Mouse (Mus musculus) granulocyte monocyte progenitor cell, adult 5-6 weeks (primary cell): ENCODE results near the gene Orm2. TPM values are rescaled to one million over a fixed set of nuclear protein-coding genes. Genes with fewer than 3 reads are reported as not detected.

Experiments
- ATAC-seq: replicated peaks from 2 replicates; pipeline ENCODE4 v1.8.0; 2016; ENCODE audit warnings: mild to moderate bottlenecking, moderate TSS enrichment, inconsistent platforms; ENCODE audit not compliant: poor library complexity, severe bottlenecking
- total RNA-seq, 2 experiments: library from RNA; stranded (forward) in 1 of 2; stranded (reverse) in 1 of 2; fragments of 200-712, 200-1000 nt in 1 of 2; fragments of >200 nt in 1 of 2; fragmentation: Nextera tagmentation in 1 of 2; gene quantifications; 2 replicates each; pipeline ENCODE4 v1.2.3; 2014 to 2017

Orm2 gene
- total RNA-seq, 2 experiments from 2014 or later = not detected

GRCm38 (mm10) chr4:63403040-63403959, 41.1 kb downstream of the Orm2 start, which contains the start of gene Akna:
Akna (minus strand) TSS chr4:63403354.
- ATAC-seq = peak; percentile 13

- ATAC-seq = no peak
These were observed 42.0 kb downstream of the Orm2 start for GRCm38 (mm10) chr4:63404205-63404604.

GRCm38 (mm10) chr4:63405051-63405450, 42.8 kb downstream of the Orm2 start:
- no peak for ATAC-seq

GRCm38 (mm10) chr4:63405683-63406082, 43.4 kb downstream of the Orm2 start:
- ATAC-seq = no peak

- no peak for ATAC-seq
These were observed 46.0 kb downstream of the Orm2 start for GRCm38 (mm10) chr4:63408247-63408646.

- ATAC-seq = peak; percentile 46
These were observed 46.4 kb downstream of the Orm2 start for GRCm38 (mm10) chr4:63408649-63409048.

- 0 out of 2 replicates have a peak, but pooled peaks have one; percentile 9 for ATAC-seq
These were observed 47.2 kb downstream of the Orm2 start for GRCm38 (mm10) chr4:63409317-63409907.

GRCm38 (mm10) chr4:63409908-63410582, 47.8 kb downstream of the Orm2 start:
- peak; percentile 51 for ATAC-seq

- ATAC-seq = peak; percentile 81
These were observed 48.3 kb downstream of the Orm2 start for GRCm38 (mm10) chr4:63410583-63410934.

GRCm38 (mm10) chr4:63411222-63411621, 49.0 kb downstream of the Orm2 start:
- no peak for ATAC-seq

GRCm38 (mm10) chr4:63414951-63415350, 52.7 kb downstream of the Orm2 start:
- ATAC-seq = no peak

Other genes starting within 250 kb of the Orm2 start
- gene Ambp, start 207.7 kb upstream of the Orm2 start, total RNA-seq (2014; fragmentation: Nextera tagmentation) = not detected in 2 replicates
- gene Ambp, start 207.7 kb upstream of the Orm2 start, total RNA-seq (2017) = not detected in 2 replicates
- gene Kif12, start 190.3 kb upstream of the Orm2 start, total RNA-seq (2014; fragmentation: Nextera tagmentation) = not detected in 2 replicates
- gene Kif12, start 190.3 kb upstream of the Orm2 start, total RNA-seq (2017) = not detected in 2 replicates
- gene Col27a1, start 148.4 kb upstream of the Orm2 start, total RNA-seq (2014; fragmentation: Nextera tagmentation) = 0.32 TPM in 2 replicates
- 0.10 and 0.60 TPM in 2 replicates for gene Col27a1, start 148.4 kb upstream of the Orm2 start, total RNA-seq (2017)
- gene Orm1, start 17.9 kb upstream of the Orm2 start, total RNA-seq (2014; fragmentation: Nextera tagmentation) = not detected in 2 replicates
- gene Orm1, start 17.9 kb upstream of the Orm2 start, total RNA-seq (2017) = 1.3 and 3.2 TPM in 2 replicates
- not detected in 2 replicates for gene Orm3, start 6.3 kb upstream of the Orm2 start, total RNA-seq (2014; fragmentation: Nextera tagmentation)
- gene Orm3, start 6.3 kb upstream of the Orm2 start, total RNA-seq (2017) = not detected in 2 replicates
- 32.9 and 33.6 TPM in 2 replicates for gene Akna, start 40.9 kb downstream of the Orm2 start, total RNA-seq (2014; fragmentation: Nextera tagmentation)
- gene Akna, start 40.9 kb downstream of the Orm2 start, total RNA-seq (2017) = 9.7 and 13.6 TPM in 2 replicates
- 1.9 and 3.4 TPM in 2 replicates for gene Whrn, start 133.5 kb downstream of the Orm2 start, total RNA-seq (2014; fragmentation: Nextera tagmentation)
- gene Whrn, start 133.5 kb downstream of the Orm2 start, total RNA-seq (2017) = 0.90 and 1.7 TPM in 2 replicates
- 97.1 and 115 TPM in 2 replicates for gene Atp6v1g1, start 182.3 kb downstream of the Orm2 start, total RNA-seq (2014; fragmentation: Nextera tagmentation)
- gene Atp6v1g1, start 182.3 kb downstream of the Orm2 start, total RNA-seq (2017) = 72.3 and 98.9 TPM in 2 replicates
- 6.5 and 6.6 TPM in 2 replicates for gene Tmem268, start 196.3 kb downstream of the Orm2 start, total RNA-seq (2014; fragmentation: Nextera tagmentation)
- 14.6 and 16.7 TPM in 2 replicates for gene Tmem268, start 196.3 kb downstream of the Orm2 start, total RNA-seq (2017)
- not detected in 2 replicates for gene Gm11213, start 242.8 kb downstream of the Orm2 start, total RNA-seq (2014; fragmentation: Nextera tagmentation)
- gene Gm11213, start 242.8 kb downstream of the Orm2 start, total RNA-seq (2017) = not detected in 2 replicates